Mouse (Mus musculus): Measurements from ENCODE around the gene Lhx9.

DNA sequence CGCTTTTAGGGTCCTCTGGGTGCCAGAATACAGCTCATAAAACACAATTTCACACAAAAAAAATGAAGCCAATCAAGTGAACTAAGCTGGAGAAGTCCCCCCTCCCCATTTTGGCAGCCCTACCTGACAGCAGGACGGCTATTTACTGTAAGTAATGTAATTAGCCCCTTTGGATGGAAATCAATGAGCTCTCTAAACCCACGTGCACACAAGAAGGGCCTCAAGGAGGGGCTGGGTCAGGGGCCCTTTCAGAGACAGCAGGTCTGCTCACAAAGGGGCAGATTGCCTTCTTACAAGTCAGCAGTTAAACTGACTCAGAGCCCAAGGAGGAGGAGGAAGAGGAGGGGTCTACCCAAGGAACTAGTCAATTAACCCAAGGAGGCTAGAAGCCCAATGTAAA, 4.2 kb downstream of the Lhx9 start:
- TF ChIP-seq CTCF (IDR thresholded peaks at IDR 0.05; ENCODE audit: low read depth, low read length) (no peak), POLR2A (IDR thresholded peaks at IDR 0.05; ENCODE audit: insufficient read depth, low read length) (no peak), EP300 (IDR thresholded peaks at IDR 0.05; ENCODE audit: insufficient read depth, low read depth, low read length) (no peak)
